Mouse (Mus musculus) right cerebral cortex, adult 2 months (tissue): ENCODE measurements at regions not wholly inside any gene's neighbourhood (a gene's known extent, or its start where the extent isn't known, plus 50 kb on each side); places are given as distances from the start of the nearest gene placed in this dataset.

Experiments used
- DNase-seq, 2 experiments: peaks; one replicate each; pipeline ENCODE4 v3.0.0; 2021 to 2022; ENCODE audit warnings: low spot score in 2 of 2

- no peak for DNase-seq
Observed at GRCm38 (mm10) chr12:30647511-30647910, 63.3 kb downstream of the Tmem18 start.

GRCm38 (mm10) chr12:30651506-30651905, 67.3 kb downstream of the Tmem18 start:
- DNase-seq: peak; percentile 38 to 42

DNA sequence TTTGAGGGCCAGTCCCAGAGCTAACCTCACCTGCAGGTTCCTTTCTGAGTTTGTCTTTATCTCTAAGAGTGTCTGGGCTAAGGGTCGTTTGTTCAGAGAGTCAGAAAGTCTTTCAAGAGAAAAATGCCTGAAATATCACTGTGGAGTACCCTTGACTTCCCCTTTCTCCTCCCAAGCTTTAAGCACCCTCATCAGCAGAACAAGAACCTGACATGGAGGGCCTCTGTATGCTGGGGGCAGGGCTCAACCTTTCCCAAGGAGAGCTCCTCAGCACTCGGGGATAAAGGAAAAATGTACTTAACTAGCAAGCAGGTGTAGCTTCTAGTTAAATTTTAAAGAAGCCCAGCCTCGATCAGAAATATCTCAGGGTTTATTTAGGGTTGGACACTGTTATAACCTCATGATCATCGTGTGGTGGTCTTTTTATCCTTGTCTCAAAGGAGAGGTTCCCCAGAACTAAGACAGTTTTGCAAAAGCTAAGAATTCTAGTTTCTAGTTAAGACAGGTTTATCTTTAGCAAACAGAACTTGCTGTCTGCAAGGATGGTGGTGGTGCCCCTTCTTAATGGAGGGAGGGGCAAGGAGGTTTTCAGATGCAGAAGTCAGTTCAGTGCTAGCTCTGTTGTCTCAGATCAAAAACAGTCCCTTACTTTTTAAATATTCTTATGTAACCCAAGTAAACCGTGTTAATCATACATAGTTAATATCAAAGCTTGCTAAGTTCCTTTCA, 70.3 kb downstream of the Tmem18 start:
- DNase-seq: no peak

GRCm38 (mm10) chr12:30655076-30655421, 70.8 kb downstream of the Tmem18 start:
- DNase-seq: no peak

DNA sequence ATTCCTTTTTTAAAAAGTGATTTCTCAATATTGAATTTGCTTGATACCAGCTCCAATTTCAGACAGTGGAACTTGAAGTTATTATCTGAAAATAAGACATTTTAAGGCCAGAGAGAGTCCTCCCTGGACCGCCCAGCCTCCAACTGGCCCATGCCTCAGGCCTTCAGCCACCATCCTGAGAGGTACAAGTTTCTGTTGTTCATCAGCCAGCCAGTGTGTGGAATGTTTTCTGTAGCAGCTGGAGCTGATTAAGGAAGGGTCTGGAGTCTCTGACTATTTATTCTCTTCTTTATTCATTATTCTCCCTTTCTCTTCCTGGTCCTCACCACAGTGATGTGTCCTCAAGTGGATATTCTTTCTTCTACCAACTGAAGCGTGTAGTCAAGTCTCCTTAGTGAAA, 94.6 kb downstream of the Tmem18 start:
- DNase-seq: no peak

DNA sequence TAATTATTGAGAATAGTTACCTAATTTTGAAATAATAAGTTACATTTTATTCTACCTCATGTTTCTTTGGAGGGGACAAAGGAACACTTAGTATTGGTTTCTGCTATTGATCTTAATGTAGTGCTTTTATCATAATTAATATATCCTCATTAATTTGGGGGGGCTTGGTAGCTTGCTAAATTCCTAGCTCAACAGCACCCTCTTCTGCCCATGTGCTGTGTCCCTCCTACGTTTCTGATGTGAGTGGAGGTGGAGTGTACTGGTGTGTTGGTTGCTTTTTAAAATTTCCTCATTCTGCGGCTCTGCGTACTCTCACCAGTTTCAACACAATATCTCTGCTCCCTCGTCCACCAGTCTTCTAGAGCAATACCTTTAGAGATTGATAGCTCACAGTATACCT, 105.8 kb downstream of the Tmem18 start:
- no peak for DNase-seq

- no peak for DNase-seq
Observed at GRCm38 (mm10) chr12:30693540-30693939, 109.3 kb downstream of the Tmem18 start.

GRCm38 (mm10) chr12:30698256-30698655, 114.0 kb downstream of the Tmem18 start:
- peak; percentile 64 to 75 for DNase-seq

- DNase-seq: no peak
Observed at GRCm38 (mm10) chr12:30703691-30704090, 119.5 kb downstream of the Tmem18 start.

DNA sequence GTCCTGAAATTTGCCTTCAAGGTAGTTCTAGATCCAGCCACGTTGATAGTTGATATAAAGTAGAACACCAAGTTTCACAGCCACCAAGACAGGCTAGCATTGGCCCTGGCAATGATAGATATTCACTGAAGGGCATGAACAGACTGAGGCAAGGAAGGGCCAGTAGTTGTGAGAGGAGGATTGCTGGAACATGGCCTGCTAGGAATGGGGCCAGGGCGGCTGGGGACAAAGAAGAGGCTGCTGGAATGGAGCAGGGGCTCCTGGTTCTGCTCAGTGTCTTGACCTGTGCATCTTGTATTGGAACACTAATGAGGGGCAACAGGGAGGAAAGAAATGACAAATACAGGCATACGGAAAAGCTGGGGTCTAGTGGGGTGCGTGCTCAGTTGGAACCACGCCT, 123.0 kb downstream of the Tmem18 start:
- no peak for DNase-seq

GRCm38 (mm10) chr12:30708635-30709181, 124.5 kb downstream of the Tmem18 start:
- peak in 1 of 2 experiments; percentile 8 for DNase-seq

GRCm38 (mm10) chr12:30710554-30710953, 126.3 kb downstream of the Tmem18 start:
- DNase-seq: no peak

GRCm38 (mm10) chr12:30726747-30727146, 142.5 kb downstream of the Tmem18 start:
- no peak for DNase-seq

GRCm38 (mm10) chr12:30729437-30729836, 145.2 kb downstream of the Tmem18 start:
- DNase-seq: no peak

GRCm38 (mm10) chr12:30767621-30768020, 116.5 kb upstream of the Alkal2 start:
- DNase-seq: no peak

GRCm38 (mm10) chr12:30793371-30793770, 90.8 kb upstream of the Alkal2 start:
- DNase-seq: no peak

DNA sequence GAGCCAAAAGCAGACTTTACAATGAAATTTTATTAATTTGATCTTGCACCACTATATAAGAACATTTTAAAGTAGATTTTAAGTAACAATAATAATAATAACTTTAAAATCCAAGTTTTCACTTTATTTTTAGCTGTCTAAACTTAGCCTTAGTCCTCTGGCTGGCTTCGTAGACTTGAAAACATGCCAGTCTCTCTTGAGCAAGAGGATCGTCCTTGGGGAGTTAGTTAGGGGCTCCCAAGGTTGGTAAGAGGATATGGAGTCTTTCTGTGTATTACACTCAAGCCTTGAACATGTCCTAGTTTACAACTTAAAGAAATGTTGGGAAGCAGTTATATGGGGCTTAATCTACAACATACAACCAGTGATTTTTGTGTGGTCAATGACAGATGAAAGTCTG, 68.0 kb upstream of the Alkal2 start:
- DNase-seq: no peak

DNA sequence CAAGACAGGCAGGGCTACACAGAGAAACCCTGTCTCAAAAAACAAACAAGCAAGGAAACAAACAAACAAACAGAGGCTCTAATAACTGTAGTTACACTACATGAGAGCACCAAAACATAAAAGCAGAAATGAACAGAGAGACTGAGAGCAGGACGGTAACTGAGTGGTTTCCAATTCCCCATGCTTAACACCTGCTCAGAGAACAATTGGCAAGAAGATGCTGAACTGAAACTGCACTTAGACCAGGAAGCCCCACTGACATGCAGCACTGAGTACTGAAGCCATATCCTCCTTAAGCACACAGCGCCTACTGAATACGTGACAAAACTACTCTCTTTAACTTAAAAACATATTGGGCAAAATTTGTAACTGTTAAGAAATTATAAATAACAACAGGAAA, 52.7 kb upstream of the Alkal2 start:
- DNase-seq: no peak
